Mouse (Mus musculus) liver, embryonic 14.5 days (tissue): ENCODE results near the gene Slc29a1.

Source experiments
- CTCF ChIP-seq: IDR thresholded peaks from 2 replicates; pipeline ENCODE4 v1.5.1; 2016; ENCODE audit warnings: antibody characterized with exemption, low read depth, control low read depth
- EP300 ChIP-seq: IDR thresholded peaks from 2 replicates; pipeline ENCODE4 v1.6.1; 2016; ENCODE audit warnings: antibody characterized with exemption, low read depth

- TF ChIP-seq CTCF (no peak), EP300 (no peak)
These were observed 46.3 kb downstream of the Slc29a1 start for GRCm38 (mm10) chr17:45553065-45553464.
